Mouse (Mus musculus) large intestine, adult 2 months (tissue): ENCODE measurements around the gene Swt1. TPM values are rescaled to one million over a fixed set of nuclear protein-coding genes. Genes with fewer than 3 reads are reported as not detected.
"Not testable (repeated sequence)": the region's sequence is repeated elsewhere in the genome, so short reads cannot be mapped to it uniquely, and the experiment has no call there.

Source experiments
- DNase-seq: peaks from one replicate; pipeline ENCODE4 v3.0.0-alpha.2; 2012; ENCODE audit warnings: low read depth, low spot score
- WGBS: fragments of 180-500 bp; shearing (Covaris S2); methylation state at CpG from one replicate; pipeline ENCODE4 v1.1.7; 2018; 5-methylcytosine and 5-hydroxymethylcytosine counted together
- polyA plus RNA-seq: library from polyadenylated mRNA; depleted of rRNA; stranded (reverse); fragments of >200 nt; gene quantifications from 2 replicates; pipeline ENCODE4 v1.2.3, GENCODE M21; 2012

Swt1 gene
- polyA plus RNA-seq, 1 experiment: 7.4 TPM

- no peak for DNase-seq
- 92% methylated on average over 3 of the region's 3 CpGs for WGBS
Observed at GRCm38 (mm10) chr1:151368444-151368843, 59.8 kb downstream of the Swt1 start.

- DNase-seq: no peak
- WGBS: 89% methylated on average over 5 of the region's 5 CpGs
Observed at GRCm38 (mm10) chr1:151367721-151368324, 60.4 kb downstream of the Swt1 start.

- 86% methylated on average over 8 of the region's 8 CpGs for WGBS
- DNase-seq: no peak
Observed at GRCm38 (mm10) chr1:151366944-151367605, 61.2 kb downstream of the Swt1 start.

GRCm38 (mm10) chr1:151359374-151359773, 68.9 kb downstream of the Swt1 start:
- no peak for DNase-seq
- WGBS: 91% methylated on average over 3 of the region's 3 CpGs

GRCm38 (mm10) chr1:151355994-151356393, 72.3 kb downstream of the Swt1 start:
- no peak for DNase-seq
- WGBS: 89% methylated on average over 5 of the region's 5 CpGs

- 67% methylated on average over 2 of the region's 2 CpGs for WGBS
- no peak for DNase-seq
Observed at GRCm38 (mm10) chr1:151352911-151353310, 75.3 kb downstream of the Swt1 start.

- WGBS: 25% methylated on average over 4 of the region's 4 CpGs
- not testable (repeated sequence) for DNase-seq
Observed at GRCm38 (mm10) chr1:151348293-151348692, 80.0 kb downstream of the Swt1 start.

- 20% methylated on average over 6 of the region's 6 CpGs for WGBS
- no peak for DNase-seq
Observed at GRCm38 (mm10) chr1:151346681-151347127, 81.6 kb downstream of the Swt1 start.

- no peak for DNase-seq
Observed at GRCm38 (mm10) chr1:151345863-151346195, 82.4 kb downstream of the Swt1 start.

- DNase-seq: no peak
- under 1% methylated on average over 55 of the region's 55 CpGs for WGBS
Observed at GRCm38 (mm10) chr1:151345109-151345862, 83.0 kb downstream of the Swt1 start.

GRCm38 (mm10) chr1:151344283-151345108, 83.8 kb downstream of the Swt1 start, which contains the start of gene Ivns1abp:
Gene Ivns1abp, plus strand, starts transcription at chr1:151344477.
- under 1% methylated on average over 104 of the region's 104 CpGs for WGBS
- DNase-seq: peak; percentile 90

GRCm38 (mm10) chr1:151343571-151344282, 84.5 kb downstream of the Swt1 start:
- WGBS: 2% methylated on average over 17 of the region's 17 CpGs
- DNase-seq: no peak

GRCm38 (mm10) chr1:151342968-151343367, 85.3 kb downstream of the Swt1 start:
- 12% methylated on average over 6 of the region's 6 CpGs for WGBS
- DNase-seq: no peak

- 38% methylated on average over 3 of the region's 3 CpGs for WGBS
Observed at GRCm38 (mm10) chr1:151342311-151342710, 85.9 kb downstream of the Swt1 start.

GRCm38 (mm10) chr1:151341321-151342044, 86.8 kb downstream of the Swt1 start:
- WGBS: 30% methylated on average over 8 of the region's 8 CpGs

More at GRCm38 (mm10) chr1:151342311-151342710, 85.9 kb downstream of the Swt1 start:
- DNase-seq: no peak

GRCm38 (mm10) chr1:151338941-151339340, 89.3 kb downstream of the Swt1 start:
- 24% methylated on average over 2 of the region's 2 CpGs for WGBS
- DNase-seq: no peak

More at GRCm38 (mm10) chr1:151341321-151342044, 86.8 kb downstream of the Swt1 start:
- no peak for DNase-seq

GRCm38 (mm10) chr1:151338234-151338633, 90.0 kb downstream of the Swt1 start:
- DNase-seq: no peak

GRCm38 (mm10) chr1:151332819-151333218, 95.4 kb downstream of the Swt1 start:
- no peak for DNase-seq
- 37% methylated on average over 3 of the region's 3 CpGs for WGBS

GRCm38 (mm10) chr1:151329601-151330000, 98.7 kb downstream of the Swt1 start:
- DNase-seq: no peak
- WGBS: 79% methylated on average over 7 of the region's 7 CpGs
